Mouse (Mus musculus): ENCODE data around the gene Gm13030. TPM values are rescaled to one million over a fixed set of nuclear protein-coding genes. Genes with fewer than 3 reads are reported as not detected.

Gm13030 gene
- polyA plus RNA-seq (2015; fragmentation: Illumina TruSeq; extraction: RNeasy Lipid Tissue Mini Kit (QIAGEN cat#74804); ENCODE audit: insufficient read depth, low read depth, low replicate concordance) = not detected

DNA sequence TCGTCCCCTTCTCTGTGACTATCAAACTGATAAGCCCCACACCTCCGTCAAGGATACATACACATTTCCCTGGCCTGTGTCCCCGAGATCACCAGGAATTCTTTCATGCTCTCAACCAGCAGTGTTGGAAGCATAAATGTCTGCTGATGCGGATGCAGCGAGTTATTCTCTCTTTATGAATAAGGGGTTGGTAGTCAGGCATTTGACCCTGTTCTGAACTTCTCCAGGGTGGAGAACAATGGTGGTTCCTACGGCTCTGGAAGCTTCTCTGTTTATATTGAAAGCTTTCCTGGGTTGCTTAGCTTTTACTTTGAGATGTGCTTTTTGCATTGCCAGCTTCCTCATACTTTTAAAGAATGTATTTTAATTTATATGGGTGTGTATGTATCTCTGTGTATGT lies at the start of gene Gm13030:
Gene Gm13030 (minus strand): TSS at position 101 of the 400 bp plus-strand sequence.

DNA sequence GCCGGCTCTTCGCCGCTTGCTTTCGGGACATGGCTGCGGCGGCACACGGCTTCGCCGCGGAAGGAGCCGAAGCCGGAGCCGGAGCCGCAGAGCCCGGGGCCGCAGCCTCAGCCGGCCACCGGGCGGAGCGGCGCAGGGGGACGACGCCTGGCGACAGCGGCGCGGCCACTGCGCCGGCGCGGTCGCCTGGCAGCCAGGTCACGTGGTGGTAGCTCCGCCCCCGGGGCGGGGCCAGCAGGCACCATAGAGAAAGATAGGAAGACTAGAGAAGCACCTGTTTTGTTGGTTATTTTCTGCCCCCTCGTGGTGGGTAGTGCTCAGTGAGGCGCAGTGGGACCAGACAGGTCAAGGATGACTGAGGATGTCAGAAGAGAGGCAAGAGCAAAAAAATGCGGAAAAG lies 40.0 kb upstream of the Gm13030 start, which contains the start of gene Otud3:
Gene Otud3 (minus strand): TSS at position 149 of the 400 bp plus-strand sequence.

DNA sequence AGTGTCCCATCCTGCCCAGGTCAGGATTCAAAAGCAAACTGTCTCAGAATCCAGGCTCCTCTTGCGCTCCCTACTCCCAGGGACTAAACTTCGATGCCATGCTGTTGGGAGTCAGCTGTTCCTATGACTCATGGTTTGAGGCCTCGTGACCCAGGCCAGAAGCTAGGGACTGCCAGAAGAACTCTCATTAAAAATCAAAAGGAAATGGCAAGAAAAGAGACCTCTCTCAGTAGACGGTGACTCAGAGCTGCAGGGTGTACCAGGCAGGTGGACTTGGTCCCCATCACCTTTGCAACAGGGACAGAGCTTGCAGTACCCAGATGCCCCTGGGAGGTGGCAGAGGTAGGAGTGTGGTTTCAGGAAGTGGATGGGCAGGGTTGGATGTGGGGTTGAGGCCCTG lies 4.0 kb upstream of the Gm13030 start, which contains the start of gene Pla2g2e:
Gene Pla2g2e (plus strand): TSS at position 212 of the 400 bp plus-strand sequence.

DNA sequence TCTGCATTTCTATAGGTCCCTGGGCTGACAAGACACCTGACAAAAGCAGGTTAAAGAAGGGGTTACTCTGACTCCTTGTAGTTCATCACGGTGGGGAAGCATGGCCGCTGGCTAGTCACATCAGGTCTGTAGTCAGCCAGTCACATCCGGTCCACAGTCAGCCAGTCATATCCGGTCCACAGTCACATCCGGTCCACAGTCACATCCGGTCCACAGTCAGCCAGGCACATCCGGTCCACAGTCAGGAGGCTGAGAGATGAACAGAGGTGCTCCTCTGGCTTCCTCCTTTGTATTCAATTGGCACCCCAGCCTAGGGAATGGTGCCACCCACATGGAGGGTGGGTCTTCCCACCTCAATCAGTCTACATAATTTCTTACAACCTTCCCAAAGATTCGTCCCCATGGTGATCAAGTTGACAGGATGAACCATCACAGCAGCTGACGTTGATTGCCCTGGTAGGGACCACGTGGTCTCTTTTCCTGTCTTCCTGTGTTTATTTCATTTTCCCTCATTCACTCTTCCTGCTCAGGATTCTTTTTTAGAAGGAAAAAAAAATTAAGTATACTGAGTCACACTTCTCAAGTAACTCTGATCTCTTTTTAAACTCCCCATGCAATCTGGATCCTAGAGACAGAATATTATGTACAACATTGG lies 10.3 kb downstream of the Gm13030 start, which contains the start of gene Pla2g5:
Gene Pla2g5 (minus strand): TSS at position 139 of the 655 bp plus-strand sequence.

Other genes starting within 250 kb of the Gm13030 start
- gene Vwa5b1, start 238.1 kb downstream of the Gm13030 start, polyA plus RNA-seq (2015; fragmentation: Illumina TruSeq; extraction: RNeasy Lipid Tissue Mini Kit (QIAGEN cat#74804); ENCODE audit: insufficient read depth, low read depth, low replicate concordance) = 0.26 TPM
- gene Pla2g2c, start 149.2 kb downstream of the Gm13030 start, polyA plus RNA-seq (2015; fragmentation: Illumina TruSeq; extraction: RNeasy Lipid Tissue Mini Kit (QIAGEN cat#74804); ENCODE audit: insufficient read depth, low read depth, low replicate concordance) = not detected
- 1.4 TPM for gene Ubxn10, start 136.8 kb downstream of the Gm13030 start, polyA plus RNA-seq (2015; fragmentation: Illumina TruSeq; extraction: RNeasy Lipid Tissue Mini Kit (QIAGEN cat#74804); ENCODE audit: insufficient read depth, low read depth, low replicate concordance)
- 4.0 TPM for gene Pla2g2f, start 116.3 kb downstream of the Gm13030 start, polyA plus RNA-seq (2015; fragmentation: Illumina TruSeq; extraction: RNeasy Lipid Tissue Mini Kit (QIAGEN cat#74804); ENCODE audit: insufficient read depth, low read depth, low replicate concordance)
- gene Pla2g2d, start 98.2 kb downstream of the Gm13030 start, polyA plus RNA-seq (2015; fragmentation: Illumina TruSeq; extraction: RNeasy Lipid Tissue Mini Kit (QIAGEN cat#74804); ENCODE audit: insufficient read depth, low read depth, low replicate concordance) = 0.37 TPM
- 0.79 TPM for gene Pla2g5, start 10.5 kb downstream of the Gm13030 start, polyA plus RNA-seq (2015; fragmentation: Illumina TruSeq; extraction: RNeasy Lipid Tissue Mini Kit (QIAGEN cat#74804); ENCODE audit: insufficient read depth, low read depth, low replicate concordance)
- not detected for gene Pla2g2e, start 4.0 kb upstream of the Gm13030 start, polyA plus RNA-seq (2015; fragmentation: Illumina TruSeq; extraction: RNeasy Lipid Tissue Mini Kit (QIAGEN cat#74804); ENCODE audit: insufficient read depth, low read depth, low replicate concordance)
- gene Otud3, start 40.0 kb upstream of the Gm13030 start, polyA plus RNA-seq (2015; fragmentation: Illumina TruSeq; extraction: RNeasy Lipid Tissue Mini Kit (QIAGEN cat#74804); ENCODE audit: insufficient read depth, low read depth, low replicate concordance) = 7.3 TPM
- 1.1 TPM for gene Rnf186, start 93.1 kb upstream of the Gm13030 start, polyA plus RNA-seq (2015; fragmentation: Illumina TruSeq; extraction: RNeasy Lipid Tissue Mini Kit (QIAGEN cat#74804); ENCODE audit: insufficient read depth, low read depth, low replicate concordance)
- gene Tmco4, start 98.9 kb upstream of the Gm13030 start, polyA plus RNA-seq (2015; fragmentation: Illumina TruSeq; extraction: RNeasy Lipid Tissue Mini Kit (QIAGEN cat#74804); ENCODE audit: insufficient read depth, low read depth, low replicate concordance) = 2.5 TPM
- not detected for gene Htr6, start 201.6 kb upstream of the Gm13030 start, polyA plus RNA-seq (2015; fragmentation: Illumina TruSeq; extraction: RNeasy Lipid Tissue Mini Kit (QIAGEN cat#74804); ENCODE audit: insufficient read depth, low read depth, low replicate concordance)
- 49.0 TPM for gene Nbl1, start 219.0 kb upstream of the Gm13030 start, polyA plus RNA-seq (2015; fragmentation: Illumina TruSeq; extraction: RNeasy Lipid Tissue Mini Kit (QIAGEN cat#74804); ENCODE audit: insufficient read depth, low read depth, low replicate concordance)